ENCODE assay signal across 8 mouse cellular contexts in genomic region chr5:148965089-148965591, GRCm38 (mm10). TPM values are rescaled to one million over a fixed set of nuclear protein-coding genes. Genes with fewer than 3 reads are reported as not detected.
DNase-seq lines count a peak whose midpoint lies in the region; ATAC-seq lines count a peak whose summit lies in the region.

No protein-coding gene starts in this region.

- H3K27ac ChIP-seq in heart, embryonic 16.5 days (ENCODE audit: low read length): peak overlapping the region; percentile 80
- peak overlapping the region; percentile 70 for H3K27ac ChIP-seq in intestine, embryonic 16.5 days (ENCODE audit: low read length)

- no peak overlapping the region for H3K4me3 ChIP-seq in heart, embryonic 16.5 days (ENCODE audit: low read length)
- H3K4me3 ChIP-seq in intestine, embryonic 16.5 days (ENCODE audit: low read length): no peak overlapping the region

- peaks cover 29% of the 10 kb centered on the region for H3K4me1 ChIP-seq in heart, embryonic 16.5 days (ENCODE audit: control insufficient read depth, insufficient read depth, low read length)
- H3K4me1 ChIP-seq in intestine, embryonic 16.5 days (ENCODE audit: control insufficient read depth, insufficient read depth, low read length): peaks cover 25% of the 10 kb centered on the region

- H3K9me3 ChIP-seq in heart, embryonic 16.5 days (replicated peaks; ENCODE audit: control insufficient read depth, low read length): no peaks in the 10 kb centered on the region; the same call in 1 of the 2 replicates
- H3K9me3 ChIP-seq in intestine, embryonic 16.5 days (ENCODE audit: control insufficient read depth, low read length): no peaks in the 10 kb centered on the region

- ATAC-seq in heart, embryonic 16.5 days (replicated peaks; ENCODE audit: extremely low read depth, insufficient read depth, low FRiP score): no peak
- ATAC-seq in intestine, embryonic 16.5 days: no peak

- DNase-seq in heart, adult 11 months: no peak
- peak; percentile 36 for DNase-seq in right cerebral cortex, postnatal 25 days
- DNase-seq in right cerebral cortex, postnatal 14 days: no peak
- peak; percentile 87 for DNase-seq in telencephalon, adult 2 months (ENCODE audit: low read depth, low spot score)
- DNase-seq in embryo, embryonic 10 days (ENCODE audit: low spot score): no peak
- no peak for DNase-seq in ovary, postnatal 14 days (ENCODE audit: low spot score)

- peak overlapping the region; percentile 46; the same call in 1 of the 2 replicates for H3K9ac ChIP-seq in heart, embryonic 16.5 days (ENCODE audit: low read length)
- H3K9ac ChIP-seq in intestine, embryonic 16.5 days (ENCODE audit: low read depth, low read length): 0 out of 2 replicates have a peak overlapping the region, but pooled peaks have one; percentile 9

- WGBS in heart, embryonic 16.5 days: 48% methylated on average over 15 of the region's 15 CpGs
- WGBS in intestine, embryonic 16.5 days: 56% methylated on average over 15 of the region's 15 CpGs

- H3K36me3 ChIP-seq in heart, embryonic 16.5 days (ENCODE audit: control insufficient read depth, insufficient read depth): no peaks in the 10 kb centered on the region
- H3K36me3 ChIP-seq in intestine, embryonic 16.5 days (ENCODE audit: control insufficient read depth, insufficient read depth, low read length): no peaks in the 10 kb centered on the region

- H3K27me3 ChIP-seq in heart, embryonic 16.5 days (ENCODE audit: control insufficient read depth, insufficient read depth, low read length): no peaks in the 10 kb centered on the region
- no peaks in the 10 kb centered on the region for H3K27me3 ChIP-seq in intestine, embryonic 16.5 days (replicated peaks; ENCODE audit: control insufficient read depth, insufficient read depth, low read length)

- peak overlapping the region; percentile 50 for H3K4me2 ChIP-seq in heart, embryonic 16.5 days (ENCODE audit: low read depth, low read length)
- H3K4me2 ChIP-seq in intestine, embryonic 16.5 days (ENCODE audit: low read depth, low read length): no peak overlapping the region

RNA-seq across cellular contexts. Expression of gene Gm42791, which starts 29.8 kb away (rescaled TPM):
- polyA plus RNA-seq in heart, embryonic 16.5 days (2015; fragmentation: Nextera tagmentation; extraction: Ambion mirVana): 1.4 TPM in 1 of 2 replicates, not detected in the other
- polyA plus RNA-seq in intestine, embryonic 16.5 days (2015; fragmentation: Nextera tagmentation; extraction: Ambion mirVana): 0.80 and 1.0 TPM in 2 replicates

RNA-seq across cellular contexts. Expression of gene Katnal1, which starts 36.0 kb away (rescaled TPM):
- 12.4 and 12.7 TPM in 2 replicates for polyA plus RNA-seq in heart, embryonic 16.5 days (2015; fragmentation: Nextera tagmentation; extraction: Ambion mirVana)
- 6.4 and 6.9 TPM in 2 replicates for polyA plus RNA-seq in intestine, embryonic 16.5 days (2015; fragmentation: Nextera tagmentation; extraction: Ambion mirVana)

Comparison
In these comparisons a context has a peak if more than half of its experiments do, and no peak if none do; other contexts are left out.
1. DNase-seq: peak in right cerebral cortex, postnatal 25 days (single experiment) and telencephalon, adult 2 months (single experiment); none in heart, adult 11 months (single experiment), right cerebral cortex, postnatal 14 days (single experiment), embryo, embryonic 10 days (single experiment) and ovary, postnatal 14 days (single experiment).